ENCODE assay signal across 11 mouse cellular contexts in genomic region chr3:149190856-149191576, GRCm38 (mm10).
DNase-seq lines count a peak whose midpoint lies in the region; ATAC-seq lines count a peak whose summit lies in the region.
"Had no signal": no experiment of that assay in that cellular context is flagged by ENCODE, and none has a peak within 500 bp of the region (broad histone marks: within the 10 kb centered on the region; RNA-seq: fewer than 3 reads in every experiment).

No protein-coding gene starts in this region.

- DNase-seq in cerebellum, postnatal 25 days: peak; percentile 12 to 21
- DNase-seq in cerebellum, adult 8-10 months: no peak
- DNase-seq in limb, embryonic 10.5 days (ENCODE audit: low spot score): no peak
- DNase-seq in forebrain, embryonic 10.5 days (ENCODE audit: extremely low spot score, low spot score): no peak
- no peak for DNase-seq in lung, postnatal 25 days (ENCODE audit: low spot score)
- no peak for DNase-seq in right cerebral cortex, postnatal 14 days
- DNase-seq: gastrocnemius, postnatal 10 days; liver had no signal

- H3K9ac ChIP-seq in limb, embryonic 13.5 days: no peak overlapping the region
- peak overlapping the region; percentile 9; the same call in 1 of the 2 replicates for H3K9ac ChIP-seq in midbrain, embryonic 15.5 days

- WGBS in limb, embryonic 13.5 days: 61% methylated on average over 19 of the region's 19 CpGs
- WGBS in limb, embryonic 10.5 days: 82% methylated on average over 19 of the region's 19 CpGs
- 50% methylated on average over 19 of the region's 19 CpGs for WGBS in forebrain, embryonic 10.5 days
- 21% methylated on average over 19 of the region's 19 CpGs for WGBS in midbrain, embryonic 15.5 days

- H3K27ac ChIP-seq in limb, embryonic 13.5 days: no peak overlapping the region
- H3K27ac ChIP-seq in limb, embryonic 10.5 days: no peak overlapping the region
- peak overlapping the region; percentile 69 for H3K27ac ChIP-seq in forebrain, embryonic 10.5 days
- no peak overlapping the region for H3K27ac ChIP-seq in midbrain, embryonic 15.5 days
- H3K27ac ChIP-seq: kidney, postnatal 0 days had no signal

- no peaks in the 10 kb centered on the region for H3K36me3 ChIP-seq in limb, embryonic 13.5 days
- H3K36me3 ChIP-seq in limb, embryonic 10.5 days: no peaks in the 10 kb centered on the region
- no peaks in the 10 kb centered on the region for H3K36me3 ChIP-seq in forebrain, embryonic 10.5 days (replicated peaks)
- H3K36me3 ChIP-seq in midbrain, embryonic 15.5 days (replicated peaks): no peaks in the 10 kb centered on the region

- no peaks in the 10 kb centered on the region for H3K27me3 ChIP-seq in limb, embryonic 13.5 days
- 0 out of 2 replicates have a peak, but pooled peaks cover 3% of the 10 kb centered on the region for H3K27me3 ChIP-seq in limb, embryonic 10.5 days (ENCODE audit: low read depth, poor library complexity, severe bottlenecking)
- H3K27me3 ChIP-seq in forebrain, embryonic 10.5 days (ENCODE audit: poor library complexity, severe bottlenecking): no peaks in the 10 kb centered on the region
- H3K27me3 ChIP-seq in midbrain, embryonic 15.5 days (replicated peaks): no peaks in the 10 kb centered on the region

- H3K4me2 ChIP-seq in limb, embryonic 13.5 days (replicated peaks): 0 out of 2 replicates have a peak overlapping the region, but pooled peaks have one; percentile 9
- H3K4me2 ChIP-seq in midbrain, embryonic 15.5 days: peak overlapping the region; percentile 51

- H3K4me1 ChIP-seq in limb, embryonic 13.5 days: peaks cover 13% of the 10 kb centered on the region
- H3K4me1 ChIP-seq in limb, embryonic 10.5 days: peaks cover 25% of the 10 kb centered on the region
- peaks cover 33% of the 10 kb centered on the region for H3K4me1 ChIP-seq in forebrain, embryonic 10.5 days
- peaks cover 8% of the 10 kb centered on the region; the same call in 1 of the 2 replicates for H3K4me1 ChIP-seq in midbrain, embryonic 15.5 days

- no peak for ATAC-seq in limb, embryonic 13.5 days (ENCODE audit: low FRiP score, low read depth)
- peak; percentile 77 for ATAC-seq in midbrain, embryonic 15.5 days (replicated peaks)

- no peak overlapping the region for H3K4me3 ChIP-seq in limb, embryonic 13.5 days
- no peak overlapping the region for H3K4me3 ChIP-seq in limb, embryonic 10.5 days
- H3K4me3 ChIP-seq in forebrain, embryonic 10.5 days: peak overlapping the region; percentile 32; the same call in 1 of the 2 replicates
- peak overlapping the region; percentile 33 for H3K4me3 ChIP-seq in midbrain, embryonic 15.5 days

- H3K9me3 ChIP-seq in limb, embryonic 13.5 days: no peaks in the 10 kb centered on the region
- no peaks in the 10 kb centered on the region for H3K9me3 ChIP-seq in limb, embryonic 10.5 days (replicated peaks)
- no peaks in the 10 kb centered on the region for H3K9me3 ChIP-seq in forebrain, embryonic 10.5 days
- no peaks in the 10 kb centered on the region for H3K9me3 ChIP-seq in midbrain, embryonic 15.5 days

Comparison
In these comparisons a context has a peak if more than half of its experiments do, and no peak if none do; other contexts are left out.
1. DNase-seq: peak in cerebellum, postnatal 25 days (2 of 2); none in cerebellum, adult 8-10 months (single experiment), limb, embryonic 10.5 days (single experiment), forebrain, embryonic 10.5 days (single experiment), lung, postnatal 25 days (single experiment) and right cerebral cortex, postnatal 14 days (single experiment).
2. H3K4me3 ChIP-seq: peak in forebrain, embryonic 10.5 days (single experiment) and midbrain, embryonic 15.5 days (single experiment); none in limb, embryonic 13.5 days (single experiment) and limb, embryonic 10.5 days (single experiment).